Mouse (Mus musculus): ENCODE measurements around the gene Hacd2. TPM values are rescaled to one million over a fixed set of nuclear protein-coding genes. Genes with fewer than 3 reads are reported as not detected.

The Hacd2 gene
- total RNA-seq, 2 experiments from 2014 or later, result 10.7 to 13.7 TPM

DNA sequence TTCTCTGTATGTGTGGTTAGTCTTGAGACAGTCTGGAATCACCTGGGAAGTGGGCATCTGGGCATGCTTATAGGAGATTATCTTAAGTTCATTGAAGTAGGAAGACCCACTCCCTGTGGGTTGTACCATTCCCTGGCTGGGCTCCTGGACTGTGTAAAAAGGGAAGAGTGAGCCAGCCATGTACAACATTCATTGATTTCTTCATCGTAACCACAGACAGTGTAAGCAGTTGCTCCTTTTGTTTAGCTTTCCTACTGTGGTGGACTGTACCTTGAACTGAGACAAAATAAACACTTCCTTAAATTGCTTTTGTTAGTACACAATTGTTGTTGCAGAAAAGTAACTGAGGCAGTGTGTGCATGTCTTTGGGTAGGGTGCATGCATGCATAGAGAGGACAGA, 33.6 kb downstream of the Hacd2 start:
- DNase-seq, result no peak

DNA sequence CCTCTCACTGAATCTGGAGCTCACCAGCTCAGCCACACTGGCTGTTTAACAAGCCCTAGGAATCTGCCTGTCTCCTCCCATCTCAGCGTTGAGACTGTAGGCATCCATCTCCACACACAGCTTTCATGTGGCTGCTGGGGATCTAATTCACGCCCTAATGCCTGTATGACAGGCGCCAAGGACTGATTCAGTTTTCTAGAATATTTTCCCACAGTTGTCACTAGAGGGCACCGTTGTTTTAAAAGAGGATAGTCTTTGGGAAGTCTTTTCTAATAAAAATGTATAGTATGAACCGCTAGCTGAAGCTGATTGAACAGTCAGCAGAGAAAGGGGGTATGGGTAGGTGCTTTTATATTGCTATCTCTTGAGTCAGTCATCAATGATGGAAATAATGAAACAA, 34.1 kb downstream of the Hacd2 start:
- peak; percentile 26 for DNase-seq

- no peak for DNase-seq
These were observed 34.6 kb downstream of the Hacd2 start for GRCm38 (mm10) chr16:35056786-35057185.

GRCm38 (mm10) chr16:35061017-35061416, 38.8 kb downstream of the Hacd2 start:
- peak; percentile 47 for DNase-seq

DNA sequence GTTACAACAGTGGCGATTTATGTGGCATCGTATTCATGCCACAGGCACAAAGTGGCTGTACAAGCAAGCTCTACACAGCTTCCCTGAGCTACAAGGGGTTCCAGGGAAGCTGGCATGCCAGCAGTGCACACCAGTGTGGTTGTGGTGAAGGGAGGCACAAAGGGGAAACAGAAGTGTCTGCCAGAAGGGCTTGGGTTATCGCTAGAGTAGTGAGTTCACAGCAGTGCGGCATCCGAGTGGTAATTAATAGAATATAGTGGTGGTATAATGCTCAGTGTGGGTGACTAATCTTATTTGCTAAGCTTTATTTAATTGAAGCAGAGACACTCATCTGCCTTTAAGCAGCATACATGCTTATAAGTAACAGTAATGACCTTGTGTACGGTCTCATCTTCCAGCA, 43.5 kb downstream of the Hacd2 start:
- no peak for DNase-seq

GRCm38 (mm10) chr16:35067095-35067494, 44.9 kb downstream of the Hacd2 start:
- DNase-seq, result peak; percentile 31

- no peak for DNase-seq
These were observed 45.4 kb downstream of the Hacd2 start for GRCm38 (mm10) chr16:35067631-35068030.

- no peak for DNase-seq
These were observed 46.7 kb downstream of the Hacd2 start for GRCm38 (mm10) chr16:35068886-35069285.

GRCm38 (mm10) chr16:35074436-35074835, 52.2 kb downstream of the Hacd2 start:
- no peak for DNase-seq

DNA sequence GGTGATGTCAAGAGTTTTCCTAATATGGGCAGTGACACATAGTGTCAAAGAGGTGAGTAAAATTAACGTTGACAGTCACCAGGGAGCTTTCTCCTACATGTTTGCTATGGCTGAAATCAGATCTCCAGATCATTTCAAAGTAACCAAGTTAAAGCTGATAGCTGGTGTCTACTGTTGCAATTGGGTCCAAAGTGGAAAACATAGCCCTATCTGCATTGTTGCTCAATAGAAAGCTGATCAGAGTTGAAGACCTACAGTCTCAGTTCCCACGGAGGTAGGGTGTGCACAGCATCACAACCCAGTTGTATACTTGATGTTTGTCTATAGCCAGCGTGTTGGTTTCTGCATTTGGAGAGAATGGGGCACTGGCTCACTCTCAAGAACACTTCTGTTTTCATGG, 53.4 kb downstream of the Hacd2 start:
- no peak for DNase-seq

- no peak for DNase-seq
These were observed 71.3 kb downstream of the Hacd2 start for GRCm38 (mm10) chr16:35093500-35093899.

- no peak for DNase-seq
These were observed 75.8 kb downstream of the Hacd2 start for GRCm38 (mm10) chr16:35097870-35098530.

DNA sequence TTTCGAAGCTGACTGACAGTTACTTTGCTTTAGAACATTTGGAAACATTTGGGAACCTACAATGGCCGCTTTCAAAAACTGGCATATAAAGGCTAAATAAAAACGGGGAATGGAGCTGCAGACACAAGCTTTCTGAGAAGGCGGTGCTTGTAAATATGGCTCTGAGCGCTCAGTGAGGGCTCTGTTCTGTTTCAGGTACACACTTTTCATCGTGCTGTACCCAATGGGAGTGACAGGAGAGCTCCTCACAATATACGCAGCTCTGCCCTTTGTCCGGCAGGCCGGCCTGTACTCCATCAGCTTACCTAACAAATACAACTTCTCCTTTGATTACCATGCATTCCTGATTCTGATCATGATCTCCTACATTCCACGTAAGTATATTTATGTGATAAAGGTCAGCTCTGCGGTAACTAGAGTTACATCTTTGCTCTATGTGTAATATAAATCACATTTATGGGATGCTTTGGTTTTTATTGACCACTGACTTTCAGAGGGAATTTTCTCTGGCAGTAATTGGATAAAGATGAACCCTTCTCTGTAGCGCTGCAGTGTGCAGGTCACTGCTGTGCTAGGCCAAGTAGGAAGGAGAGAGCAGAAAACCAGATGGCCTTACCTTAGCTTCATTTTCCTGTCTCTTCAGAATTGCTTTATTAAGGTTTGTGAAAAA, 79.7 kb downstream of the Hacd2 start:
- no peak for DNase-seq

DNA sequence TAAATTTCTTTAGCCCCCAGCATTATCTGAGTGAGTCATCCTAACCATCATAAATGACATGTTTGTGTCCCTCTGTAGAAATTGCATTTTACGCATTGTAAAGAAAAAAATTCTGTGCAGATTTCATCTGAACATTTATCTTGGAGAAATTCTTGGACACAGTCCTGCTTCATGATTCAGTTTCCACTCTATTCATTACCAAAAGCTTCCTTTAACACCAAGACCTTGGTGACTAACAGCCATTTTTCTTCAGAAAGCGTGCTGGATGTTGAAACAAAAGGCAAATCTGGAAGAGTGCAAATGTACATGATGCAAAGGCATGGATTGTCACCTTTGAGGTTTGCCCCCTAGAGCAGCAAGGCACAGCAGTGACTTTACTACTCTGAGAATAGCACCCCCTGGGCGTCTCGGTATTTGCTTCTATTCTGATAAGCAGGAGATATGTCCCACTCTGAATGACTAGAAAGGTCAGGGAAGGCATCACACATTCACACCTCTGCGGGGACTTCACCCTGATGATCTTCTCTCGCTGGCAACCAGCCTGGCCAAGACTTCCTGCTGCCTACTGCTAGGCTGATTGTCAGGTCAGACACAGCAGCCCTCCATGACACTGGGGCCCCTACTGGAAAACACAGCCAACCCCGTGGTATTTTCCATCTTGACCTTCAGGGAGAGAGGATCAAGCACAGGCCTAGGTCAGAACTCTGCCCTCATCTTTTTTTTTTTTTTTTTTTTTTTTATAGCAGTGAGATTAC, 80.8 kb downstream of the Hacd2 start:
- DNase-seq, result no peak

DNA sequence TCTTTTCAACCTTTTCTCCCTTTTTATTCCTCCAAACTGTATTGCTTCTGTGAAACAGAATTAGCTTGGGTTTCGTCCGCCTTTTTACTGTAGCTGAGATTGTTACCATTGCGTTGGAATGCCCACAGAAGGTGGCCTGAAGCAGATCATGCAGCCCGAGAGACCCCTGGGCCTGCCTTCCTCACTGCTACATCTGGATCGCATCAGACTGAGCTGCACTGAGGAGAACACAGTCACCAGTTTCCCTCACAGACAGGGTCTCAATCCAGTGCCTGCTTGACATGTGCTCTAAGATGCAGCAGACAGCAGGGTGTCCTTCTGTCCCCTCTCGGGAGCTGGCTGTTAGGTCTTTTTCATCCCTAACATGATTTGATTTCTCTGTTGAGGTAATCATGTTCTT, 85.8 kb downstream of the Hacd2 start:
- no peak for DNase-seq

DNA sequence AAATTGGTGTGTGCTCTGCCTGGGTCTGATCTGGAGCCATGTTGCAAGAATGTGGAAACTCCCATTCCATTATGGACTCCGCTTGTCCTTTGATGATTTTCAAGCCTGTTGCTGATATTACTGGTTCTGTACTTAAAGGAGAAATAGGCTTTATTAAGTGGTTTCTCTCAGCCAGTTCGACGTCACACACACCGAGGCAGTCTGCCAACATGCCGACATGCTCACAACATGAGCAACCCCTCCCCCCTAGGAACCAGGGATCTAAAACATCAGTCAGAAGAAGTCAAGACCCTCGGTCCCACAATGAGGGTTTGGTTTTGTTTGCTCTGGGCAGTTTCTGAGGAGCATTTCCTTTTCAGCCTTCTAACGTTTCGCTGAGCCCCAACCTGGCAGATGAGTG, 86.9 kb downstream of the Hacd2 start:
- peak; percentile 64 for DNase-seq

DNA sequence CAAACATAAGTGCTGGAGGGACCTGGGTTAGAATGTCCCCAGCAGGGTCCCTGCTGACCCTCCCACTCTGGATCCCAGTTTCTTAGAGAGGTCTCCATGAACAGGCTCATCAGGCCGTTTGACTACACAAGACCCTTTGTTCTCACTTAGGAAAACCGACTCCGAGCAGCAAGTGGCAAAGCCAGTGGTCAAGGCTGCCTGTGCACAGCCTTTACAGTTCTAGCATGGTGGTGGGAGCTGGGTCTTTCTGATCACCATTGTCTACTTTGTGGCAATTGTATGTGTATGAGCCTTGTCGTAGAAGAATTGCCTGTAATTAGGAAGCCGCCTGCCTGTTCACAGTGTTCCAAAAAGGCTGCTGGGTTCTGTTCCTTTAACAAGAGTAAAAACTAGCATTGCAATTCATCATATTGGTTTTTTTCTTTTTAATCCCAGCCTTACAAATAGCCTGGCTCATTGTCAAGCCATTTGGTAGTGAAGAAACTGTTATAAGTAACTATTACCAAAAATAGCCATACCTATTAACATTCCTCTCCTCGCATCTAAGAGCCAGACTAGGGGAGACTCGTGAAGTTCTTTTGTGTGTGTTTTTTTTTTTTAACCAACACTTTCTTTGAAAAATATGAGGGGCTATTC, 87.5 kb downstream of the Hacd2 start:
- no peak for DNase-seq

DNA sequence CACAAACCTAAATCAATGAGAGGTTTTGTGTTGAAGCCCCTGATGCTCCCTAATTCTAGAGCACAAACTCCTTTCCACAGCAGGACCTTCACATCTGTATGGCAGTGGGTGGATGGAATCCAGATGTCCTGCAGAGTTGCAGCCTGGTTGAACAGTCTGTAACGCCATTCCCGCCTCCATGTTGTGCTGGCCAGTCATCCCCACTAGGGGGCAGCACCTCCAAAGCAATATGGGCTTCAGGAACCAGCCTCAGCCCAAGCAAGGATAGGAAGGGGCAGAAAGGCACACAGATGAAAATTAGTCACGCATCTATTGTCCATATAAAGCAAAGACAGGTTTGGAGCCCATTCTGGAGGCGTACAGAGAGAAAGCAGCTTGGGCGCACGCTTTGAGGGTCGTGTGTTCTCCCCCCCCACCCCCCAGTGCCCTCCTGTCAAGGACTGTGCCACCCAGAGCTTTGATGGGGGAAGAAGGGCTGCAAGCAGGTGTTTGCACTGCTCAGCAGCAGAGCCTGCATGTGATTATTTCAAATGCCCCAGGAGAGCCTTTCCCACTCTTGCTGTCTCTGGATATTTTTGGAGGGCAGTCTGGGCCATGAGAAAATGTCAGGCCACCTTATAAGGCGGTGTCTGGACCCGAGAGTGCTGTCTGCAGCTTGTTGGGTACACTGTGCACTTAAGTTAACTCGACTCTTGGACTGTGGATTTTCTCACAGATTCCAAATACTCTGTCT, 88.3 kb downstream of the Hacd2 start:
- peak; percentile 96 for DNase-seq

- DNase-seq, result peak; percentile 57
These were observed 89.0 kb downstream of the Hacd2 start for GRCm38 (mm10) chr16:35111143-35111620.

GRCm38 (mm10) chr16:35113496-35113895, 91.3 kb downstream of the Hacd2 start:
- DNase-seq, result no peak

- DNase-seq, result no peak
These were observed 94.2 kb downstream of the Hacd2 start for GRCm38 (mm10) chr16:35116328-35116956.

DNA sequence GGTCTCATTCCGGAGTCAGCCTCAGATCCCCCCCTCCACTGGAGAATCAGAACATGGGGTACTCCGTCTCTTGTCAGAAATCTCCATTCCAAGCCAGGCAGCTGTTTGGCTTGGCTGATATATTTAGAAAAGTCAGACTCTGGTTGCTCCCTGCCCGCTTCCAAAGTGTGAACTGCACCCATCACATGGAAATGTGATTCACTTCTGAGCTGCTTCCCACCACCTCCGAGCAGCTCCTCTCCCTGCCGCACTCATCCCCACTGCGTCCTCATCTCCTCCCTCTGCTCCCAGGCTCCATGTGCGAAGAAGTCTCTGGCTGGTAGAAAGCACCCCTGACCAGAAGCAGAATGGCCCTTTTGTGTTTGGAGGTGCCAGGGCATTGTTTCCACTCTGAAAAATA, 95.2 kb downstream of the Hacd2 start:
- DNase-seq, result no peak

Measured in heart, postnatal 4 days (tissue).